Mouse (Mus musculus) olfactory bulb, adult 2 months (tissue): ENCODE measurements around the gene Phf24.

ENCODE experiments used
- CTCF ChIP-seq: fragments of 200-500 bp; IDR thresholded peaks from 2 replicates; pipeline ENCODE4 v1.5.1; 2012; ENCODE audit warnings: low read depth, mild to moderate bottlenecking, low read length, moderate library complexity; ENCODE audit not compliant: insufficient read depth
- POLR2A ChIP-seq: fragments of 200-500 bp; IDR thresholded peaks from 2 replicates; pipeline ENCODE4 v1.6.1; 2012; ENCODE audit warnings: mild to moderate bottlenecking, low read depth, low read length, moderate library complexity; ENCODE audit not compliant: insufficient read depth

- no peak for TF ChIP-seq POLR2A
- no peak for TF ChIP-seq CTCF
Observed at GRCm38 (mm10) chr4:42933630-42934029, 17.2 kb downstream of the Phf24 start.
